Mouse (Mus musculus) cerebellum, adult 9-11 months (tissue): ENCODE results near the gene Zfp316.

ENCODE experiments used
- DNase-seq: peaks from one replicate; pipeline ENCODE4 v3.0.0; 2022

Gene Zfp316

DNA sequence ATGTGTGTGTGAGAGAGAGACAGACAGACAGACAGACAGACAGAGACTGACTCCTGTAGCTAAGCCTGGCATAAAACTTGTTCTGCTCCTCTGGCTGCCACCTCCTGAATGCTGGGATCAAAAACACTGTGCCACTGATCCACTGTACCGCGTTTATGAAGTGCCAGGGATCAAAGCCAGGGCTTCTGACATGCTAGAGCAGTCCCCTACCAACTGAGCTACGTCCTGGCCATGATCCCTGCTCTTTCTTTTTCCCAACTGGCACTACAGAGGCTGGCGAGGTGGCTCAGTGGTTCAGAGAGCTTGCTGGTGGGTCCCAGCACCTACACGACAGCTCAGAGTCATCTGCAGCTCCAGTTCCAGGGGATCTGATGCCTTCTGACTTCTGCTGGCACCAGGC lies 5.9 kb upstream of the Zfp316 start:
- no peak for DNase-seq

GRCm38 (mm10) chr5:143272540-143273330 lies 2.9 kb upstream of the Zfp316 start:
- DNase-seq, result no peak

- DNase-seq, result no peak
Measured at GRCm38 (mm10) chr5:143272108-143272507, 2.3 kb upstream of the Zfp316 start.

GRCm38 (mm10) chr5:143271642-143272041 lies 1.8 kb upstream of the Zfp316 start:
- DNase-seq, result no peak

- no peak for DNase-seq
Measured at GRCm38 (mm10) chr5:143270151-143270519, 313 bp upstream of the Zfp316 start.

- DNase-seq, result peak; percentile 59
Measured at GRCm38 (mm10) chr5:143268985-143269362, 848 bp downstream of the Zfp316 start.

DNA sequence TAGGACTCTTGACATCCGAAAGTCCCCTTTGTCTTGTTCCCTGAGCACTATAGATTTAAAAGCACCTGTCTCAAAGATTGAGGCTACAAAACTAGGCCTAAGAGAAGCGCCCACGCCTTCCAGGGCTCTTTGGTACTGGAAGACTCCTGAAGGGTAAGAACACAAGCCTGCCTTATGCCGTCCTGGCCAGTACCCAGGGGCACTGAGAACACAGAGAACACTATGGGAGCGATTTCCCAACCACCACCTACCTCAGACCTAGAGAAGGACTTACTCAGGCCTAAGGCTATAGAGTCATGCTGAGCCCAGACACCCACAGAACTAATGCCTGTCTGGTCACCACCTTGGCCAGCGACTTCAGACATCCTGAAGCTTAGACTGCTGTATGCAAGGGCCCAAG lies 3.0 kb downstream of the Zfp316 start:
- no peak for DNase-seq

- DNase-seq, result no peak
Measured at GRCm38 (mm10) chr5:143265409-143265808, 4.4 kb downstream of the Zfp316 start.

GRCm38 (mm10) chr5:143264689-143265088 lies 5.1 kb downstream of the Zfp316 start:
- no peak for DNase-seq

DNA sequence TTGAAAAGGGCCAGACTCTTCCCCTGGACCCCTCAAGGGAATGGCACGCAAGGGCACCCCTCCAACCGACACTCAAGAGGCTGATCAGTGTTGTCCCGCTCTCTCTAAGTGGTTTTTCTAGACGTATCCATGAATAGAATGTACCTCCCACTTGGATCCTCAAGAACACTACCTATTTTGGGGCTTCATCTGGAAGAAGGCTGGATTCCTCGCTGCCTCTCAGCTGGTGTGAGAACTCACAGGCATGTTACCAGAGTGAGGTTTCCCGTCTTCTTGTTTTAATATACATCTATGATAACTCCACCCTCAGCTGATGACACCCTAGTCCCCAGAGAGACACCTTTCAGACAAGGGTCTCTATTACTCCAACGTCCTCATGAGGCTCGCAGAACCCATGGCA lies 8.2 kb downstream of the Zfp316 start:
- DNase-seq, result no peak

- no peak for DNase-seq
Measured at GRCm38 (mm10) chr5:143255802-143256201, 14.0 kb downstream of the Zfp316 start.

DNA sequence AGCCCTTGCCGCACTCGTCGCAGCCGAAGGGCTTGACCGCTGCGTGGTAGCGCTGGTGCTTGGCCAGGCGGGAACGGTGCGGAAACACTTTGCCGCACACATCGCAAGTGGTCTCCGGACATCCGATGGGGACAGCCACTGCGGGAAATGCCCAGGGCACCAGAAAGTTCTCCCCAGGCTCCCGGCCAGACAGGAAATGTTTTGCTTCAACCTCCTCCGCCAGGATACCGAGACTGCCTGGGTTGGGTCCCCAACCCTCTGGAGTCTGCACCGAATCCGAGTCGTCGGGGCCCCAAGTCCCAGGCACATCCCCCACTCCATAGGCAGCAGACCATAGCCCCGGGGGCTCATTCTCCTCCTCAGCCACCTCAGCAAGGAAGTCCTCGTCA lies 14.7 kb downstream of the Zfp316 start:
- no peak for DNase-seq

DNA sequence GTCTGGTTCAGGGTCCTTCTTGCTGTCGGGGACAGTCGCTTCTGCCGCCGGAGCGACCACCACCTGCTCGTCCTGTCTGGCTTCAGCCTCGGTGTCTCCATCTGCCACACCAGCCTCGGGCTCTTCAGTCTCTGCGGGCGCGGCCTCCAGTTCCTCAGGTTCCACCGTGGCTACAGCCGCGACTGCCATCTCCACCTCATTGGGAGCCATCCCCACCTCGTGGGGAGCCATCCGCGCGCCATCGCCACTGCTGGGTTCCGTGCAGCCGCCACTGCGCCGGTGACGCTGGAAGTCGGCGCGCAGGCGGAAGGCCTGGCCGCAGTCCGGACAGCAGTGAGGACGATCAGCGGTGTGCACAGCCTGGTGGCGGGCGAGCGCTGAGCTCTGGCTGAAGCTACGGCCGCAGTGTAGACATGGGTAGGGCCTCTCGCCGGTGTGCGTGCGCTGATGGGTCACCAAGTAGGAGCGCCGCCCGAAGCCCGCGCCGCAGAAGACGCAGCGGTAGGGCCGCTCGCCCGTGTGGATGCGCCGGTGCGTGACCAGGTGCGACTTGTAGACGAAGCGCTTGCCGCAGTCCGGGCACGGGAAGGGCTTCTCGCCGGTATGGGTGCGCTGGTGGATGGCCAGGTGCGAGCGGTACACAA lies 15.2 kb downstream of the Zfp316 start:
- peak; percentile 63 for DNase-seq

DNA sequence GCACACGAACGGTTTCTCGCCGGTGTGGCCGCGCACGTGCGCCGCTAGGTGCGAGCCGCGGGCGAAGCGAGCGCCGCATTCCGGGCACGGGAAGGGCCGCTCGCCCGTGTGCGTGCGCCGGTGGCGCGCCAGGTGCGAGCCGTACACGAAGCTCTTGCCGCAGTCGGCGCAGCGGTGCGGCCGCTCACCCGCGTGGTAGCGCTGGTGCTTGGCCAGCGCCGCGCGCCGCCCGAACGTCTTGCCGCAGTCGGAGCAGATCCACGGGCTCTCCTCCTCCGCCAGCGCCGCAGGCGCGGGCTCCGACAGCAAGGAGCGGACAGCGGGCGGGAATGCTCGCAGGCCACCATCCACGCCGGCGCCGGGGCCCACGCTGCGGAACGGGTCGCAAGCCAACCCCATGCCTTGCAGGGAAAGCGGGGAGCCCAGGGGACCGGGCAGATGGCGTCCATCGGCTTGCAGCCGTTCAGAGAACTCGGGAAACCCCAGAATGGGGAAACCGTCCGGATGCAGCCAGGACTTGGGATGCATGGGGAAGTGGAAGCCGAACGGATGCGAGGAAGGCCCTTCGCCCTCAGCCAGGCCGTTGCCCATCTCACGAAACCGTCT lies 15.8 kb downstream of the Zfp316 start:
- peak; percentile 75 for DNase-seq

GRCm38 (mm10) chr5:143253186-143253880 lies 16.5 kb downstream of the Zfp316 start:
- peak; percentile 79 for DNase-seq

GRCm38 (mm10) chr5:143252791-143253185 lies 17.0 kb downstream of the Zfp316 start:
- no peak for DNase-seq

DNA sequence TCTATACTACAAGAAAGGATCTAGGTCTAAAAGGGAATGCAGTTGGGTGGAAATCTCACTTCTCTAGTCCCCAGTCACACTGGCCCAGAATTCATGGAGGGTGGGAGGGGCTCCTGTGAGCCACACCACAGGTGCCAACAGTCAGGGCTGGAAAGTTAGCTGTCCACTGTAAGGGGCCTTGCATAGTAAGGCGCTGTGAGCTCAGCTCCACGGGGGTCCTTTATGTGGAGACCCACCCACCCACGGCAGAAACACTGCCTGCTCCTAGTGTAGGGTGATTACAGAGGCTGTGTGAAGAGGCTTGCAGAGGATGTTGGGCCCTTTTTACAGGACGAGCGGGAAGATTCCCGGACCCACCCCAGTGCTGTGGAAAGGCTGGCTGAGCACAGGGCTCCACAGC lies 17.8 kb downstream of the Zfp316 start:
- peak; percentile 51 for DNase-seq

- DNase-seq, result no peak
Measured at GRCm38 (mm10) chr5:143244926-143245325, 24.9 kb downstream of the Zfp316 start.

DNA sequence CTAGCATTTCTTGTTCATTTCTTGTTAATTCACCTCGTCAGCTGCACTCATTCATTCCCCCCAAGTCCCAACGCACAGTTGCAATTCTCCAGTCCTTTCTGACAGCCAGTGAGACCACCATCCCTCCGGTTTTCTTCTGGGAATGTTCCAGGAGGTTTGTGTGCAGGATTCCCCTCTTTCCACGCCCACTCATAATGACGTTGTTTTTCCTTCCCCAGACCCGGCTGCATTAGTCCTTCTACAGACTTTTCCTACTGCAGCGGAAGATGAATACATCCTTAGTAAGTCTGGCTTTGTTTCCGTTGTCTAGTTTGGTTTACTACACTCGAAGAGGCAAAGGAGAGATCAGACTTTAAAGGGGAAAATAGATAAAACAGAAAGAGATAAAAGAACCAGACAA lies 33.8 kb downstream of the Zfp316 start:
- no peak for DNase-seq

DNA sequence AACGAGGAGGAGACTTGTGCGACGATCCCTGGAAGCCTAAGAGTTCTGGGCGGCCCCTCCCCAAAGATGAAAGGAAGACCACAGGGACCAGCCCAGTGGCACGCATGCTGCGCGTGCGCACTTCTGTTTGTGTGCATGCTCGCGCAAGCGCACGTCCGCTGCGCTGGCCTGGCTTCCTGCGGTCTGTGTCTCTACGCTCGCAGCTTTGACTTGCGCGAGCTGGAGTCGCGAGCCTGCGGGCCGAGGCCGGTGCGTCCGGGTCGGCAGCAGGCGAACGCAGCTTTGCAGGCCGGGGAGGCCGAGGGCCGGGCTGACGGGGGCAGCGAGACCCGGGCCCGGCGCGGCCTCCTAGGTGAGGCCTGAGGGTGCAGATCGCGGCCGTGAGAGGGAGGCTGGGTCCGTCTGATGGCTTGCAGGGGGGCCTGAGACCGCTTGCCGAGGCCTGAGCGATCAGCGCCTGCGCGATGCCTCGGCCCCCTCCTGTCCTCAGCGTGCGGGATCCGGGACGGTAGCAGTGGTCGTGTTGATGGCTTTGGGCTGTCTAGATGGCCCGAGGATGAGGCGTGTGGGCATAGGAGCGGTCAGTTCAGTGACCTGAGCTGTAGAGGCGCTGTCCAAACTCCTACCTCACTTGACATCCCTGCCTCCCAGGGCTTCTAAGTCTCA lies 34.7 kb downstream of the Zfp316 start, which contains the start of gene Zfp12:
Zfp12 (plus strand) TSS at position 136 of the 666 bp plus-strand sequence.
- DNase-seq, result peak; percentile 97

DNA sequence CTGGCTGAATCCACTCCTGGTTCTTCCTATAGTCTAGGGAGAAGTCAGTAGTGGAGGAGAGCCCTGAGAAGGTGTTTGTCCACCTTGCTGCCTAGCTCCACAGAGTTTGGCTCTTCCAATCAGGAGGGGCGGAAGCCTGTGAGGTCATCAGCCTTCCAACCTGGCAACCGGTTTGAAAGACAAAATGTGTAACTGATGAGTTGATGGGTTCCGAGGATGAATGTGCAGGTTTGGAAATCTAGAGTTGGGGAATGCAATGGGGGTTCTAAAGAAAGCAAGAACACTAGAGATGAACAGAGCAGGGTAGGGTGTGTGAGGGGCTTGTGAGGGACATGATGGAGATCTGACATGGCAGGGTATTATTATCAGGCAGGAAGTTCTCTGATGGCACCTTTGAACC lies 43.0 kb downstream of the Zfp316 start, which contains the start of gene Spdye4a:
Spdye4a (minus strand) TSS at position 101 of the 400 bp plus-strand sequence.
- DNase-seq, result no peak

GRCm38 (mm10) chr5:143222287-143222686 lies 47.5 kb downstream of the Zfp316 start:
- no peak for DNase-seq

DNA sequence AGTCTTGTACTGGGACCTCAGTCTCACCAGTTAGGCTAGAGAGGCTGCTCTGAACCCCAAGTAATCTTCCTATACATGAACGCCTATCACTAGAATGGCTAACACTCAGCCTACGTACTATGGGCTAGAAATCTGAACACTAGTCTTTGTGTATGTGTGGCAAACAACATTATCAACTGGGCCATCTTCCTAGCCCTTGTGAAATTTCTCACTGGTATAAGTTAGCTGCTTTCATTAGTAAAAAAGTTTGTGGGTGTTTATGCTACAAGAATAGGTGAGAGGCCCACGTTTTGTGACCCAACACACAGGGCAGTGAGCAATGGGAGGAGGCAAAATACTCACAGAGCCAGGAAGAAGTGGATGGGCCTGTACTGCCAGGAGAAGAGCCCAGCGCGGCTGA lies 48.8 kb downstream of the Zfp316 start:
- DNase-seq, result no peak
